Mouse (Mus musculus) midbrain, embryonic 11.5 days (tissue): Measurements from ENCODE around the gene Rnf212. TPM values are rescaled to one million over a fixed set of nuclear protein-coding genes. Genes with fewer than 3 reads are reported as not detected.
A peak's percentile ranks its signal among the peaks of the same experiment; 100 is the strongest.

Experiments
- ATAC-seq: fragments of 200-750 bp; cut with Nextera tagmentation; 2 replicates; pipeline ENCODE4 v1.8.0; 2017; ENCODE audit warnings: moderate TSS enrichment, moderate library complexity; ENCODE audit not compliant: low FRiP score
- DNase-seq: peaks from one replicate; pipeline ENCODE4 v3.0.0; 2015; ENCODE audit warnings: low spot score; ENCODE audit errors: missing footprints
- H3K27ac ChIP-seq: fragments of 300-500 bp; sonication (generic); 2 replicates; pipeline ENCODE4 v1.5.1; 2014; ENCODE audit warnings: low read depth, low read length
- H3K27me3 ChIP-seq: fragments of 300-500 bp; sonication (generic); 2 replicates; pipeline ENCODE4 v1.6.1; 2014; ENCODE audit warnings: mild to moderate bottlenecking, low read length, moderate library complexity, mixed read lengths; ENCODE audit not compliant: control insufficient read depth, insufficient read depth
- H3K36me3 ChIP-seq: fragments of 300-500 bp; sonication (generic); 2 replicates; pipeline ENCODE4 v1.6.1; 2014; ENCODE audit warnings: mild to moderate bottlenecking, low read length, moderate library complexity, mixed read lengths; ENCODE audit not compliant: control insufficient read depth, insufficient read depth
- H3K4me1 ChIP-seq: fragments of 300-500 bp; sonication (generic); 2 replicates; pipeline ENCODE4 v1.6.1; 2014; ENCODE audit warnings: low read length; ENCODE audit not compliant: control insufficient read depth, insufficient read depth
- H3K4me2 ChIP-seq: fragments of 300-500 bp; sonication (generic); 2 replicates; pipeline ENCODE4 v1.6.1; 2014; ENCODE audit warnings: mild to moderate bottlenecking, moderate library complexity
- H3K4me3 ChIP-seq: fragments of 300-500 bp; sonication (generic); 2 replicates; pipeline ENCODE4 v1.5.1; 2014; ENCODE audit warnings: low read depth, low read length
- H3K9ac ChIP-seq: fragments of 300-500 bp; sonication (generic); 2 replicates; pipeline ENCODE4 v1.6.1; 2014; ENCODE audit warnings: low read length
- H3K9me3 ChIP-seq: fragments of 300-500 bp; sonication (generic); 2 replicates; pipeline ENCODE4 v1.6.1; 2016; ENCODE audit warnings: low read length; ENCODE audit not compliant: control insufficient read depth
- WGBS: fragments of 180-500 bp; shearing (Covaris S2); extraction: QIAGEN DNeasy Blood & Tissue Kit; methylation state at CpG from one replicate; pipeline ENCODE4 v1.1.7; 2014; 5-methylcytosine and 5-hydroxymethylcytosine counted together
- polyA plus RNA-seq: library from polyadenylated mRNA; unstranded; fragments of >200 nt; fragmentation: Nextera tagmentation; extraction: Ambion mirVana; gene quantifications from 2 replicates; pipeline ENCODE4 v1.2.1, GENCODE M21; 2014

Rnf212 gene
- polyA plus RNA-seq, 1 experiment from 2014 or later = not detected

GRCm38 (mm10) chr5:108718051-108718450 is 56.7 kb downstream of the Rnf212 start:
- Histone ChIP-seq H3K4me3 (no peak overlapping the region), H3K4me2 (no peak overlapping the region), H3K9ac (no peak overlapping the region), H3K27ac (no peak overlapping the region), H3K36me3 (no peaks in the 10 kb centered on the region), H3K4me1 (peaks cover 4% of the 10 kb centered on the region; the same call in 1 of the 2 replicates), H3K9me3 (no peaks in the 10 kb centered on the region), H3K27me3 (no peaks in the 10 kb centered on the region)
- ATAC-seq (no peak), DNase-seq (no peak)
- 42% methylated on average over 4 of the region's 4 CpGs for WGBS

GRCm38 (mm10) chr5:108715974-108716373 is 58.8 kb downstream of the Rnf212 start:
- DNase-seq (no peak), ATAC-seq (no peak)
- Histone ChIP-seq H3K4me3 (no peak overlapping the region), H3K9ac (no peak overlapping the region), H3K27ac (no peak overlapping the region), H3K36me3 (no peaks in the 10 kb centered on the region), H3K27me3 (no peaks in the 10 kb centered on the region), H3K9me3 (no peaks in the 10 kb centered on the region), H3K4me2 (no peak overlapping the region), H3K4me1 (peaks cover 4% of the 10 kb centered on the region; the same call in 1 of the 2 replicates)
- WGBS = 95% methylated on average over 1 of the region's 1 CpGs

- no peak overlapping the region for H3K9ac ChIP-seq
- ATAC-seq = no peak
- no peak for DNase-seq
- no peaks in the 10 kb centered on the region for H3K36me3 ChIP-seq
- peaks cover 4% of the 10 kb centered on the region; the same call in 1 of the 2 replicates for H3K4me1 ChIP-seq
- H3K9me3 ChIP-seq = no peaks in the 10 kb centered on the region
- WGBS = 70% methylated on average over 6 of the region's 6 CpGs
- no peak overlapping the region for H3K27ac ChIP-seq
- H3K4me2 ChIP-seq = no peak overlapping the region
- no peak overlapping the region for H3K4me3 ChIP-seq
- H3K27me3 ChIP-seq = no peaks in the 10 kb centered on the region
Measured at GRCm38 (mm10) chr5:108714149-108714548, 60.6 kb downstream of the Rnf212 start.

GRCm38 (mm10) chr5:108713691-108714090 is 61.1 kb downstream of the Rnf212 start:
- no peak overlapping the region for H3K4me3 ChIP-seq
- H3K9me3 ChIP-seq = no peaks in the 10 kb centered on the region
- peaks cover 4% of the 10 kb centered on the region; the same call in 1 of the 2 replicates for H3K4me1 ChIP-seq
- no peak overlapping the region for H3K9ac ChIP-seq
- no peak overlapping the region for H3K27ac ChIP-seq
- H3K4me2 ChIP-seq = no peak overlapping the region
- H3K36me3 ChIP-seq = no peaks in the 10 kb centered on the region
- ATAC-seq = no peak
- DNase-seq = no peak
- H3K27me3 ChIP-seq = no peaks in the 10 kb centered on the region

GRCm38 (mm10) chr5:108713096-108713495 is 61.7 kb downstream of the Rnf212 start:
- peaks cover 4% of the 10 kb centered on the region; the same call in 1 of the 2 replicates for H3K4me1 ChIP-seq
- ATAC-seq (no peak), DNase-seq (no peak)
- H3K4me3 ChIP-seq = no peak overlapping the region
- no peak overlapping the region for H3K27ac ChIP-seq
- H3K4me2 ChIP-seq = no peak overlapping the region
- H3K9me3 ChIP-seq = no peaks in the 10 kb centered on the region
- no peaks in the 10 kb centered on the region for H3K36me3 ChIP-seq
- 88% methylated on average over 2 of the region's 2 CpGs for WGBS
- H3K9ac ChIP-seq = no peak overlapping the region
- H3K27me3 ChIP-seq = no peaks in the 10 kb centered on the region

- Histone ChIP-seq H3K4me3 (no peak overlapping the region), H3K27ac (no peak overlapping the region), H3K4me1 (no peaks in the 10 kb centered on the region), H3K36me3 (no peaks in the 10 kb centered on the region), H3K4me2 (no peak overlapping the region), H3K27me3 (no peaks in the 10 kb centered on the region), H3K9ac (no peak overlapping the region), H3K9me3 (no peaks in the 10 kb centered on the region)
- 81% methylated on average over 6 of the region's 6 CpGs for WGBS
- DNase-seq = no peak
- no peak for ATAC-seq
Measured at GRCm38 (mm10) chr5:108711968-108712367, 62.8 kb downstream of the Rnf212 start.

- Histone ChIP-seq H3K9ac (no peak overlapping the region), H3K36me3 (peaks cover 5% of the 10 kb centered on the region), H3K27ac (no peak overlapping the region), H3K27me3 (no peaks in the 10 kb centered on the region), H3K4me3 (no peak overlapping the region), H3K9me3 (no peaks in the 10 kb centered on the region), H3K4me2 (no peak overlapping the region), H3K4me1 (no peaks in the 10 kb centered on the region)
- 0 out of 2 replicates have a peak, but pooled peaks have one; percentile 8 for ATAC-seq
- no peak for DNase-seq
- WGBS = 54% methylated on average over 6 of the region's 6 CpGs
Measured at GRCm38 (mm10) chr5:108708981-108709731, 65.6 kb downstream of the Rnf212 start.

GRCm38 (mm10) chr5:108708419-108708818 is 66.4 kb downstream of the Rnf212 start:
- Histone ChIP-seq H3K9me3 (no peaks in the 10 kb centered on the region), H3K9ac (no peak overlapping the region), H3K4me3 (no peak overlapping the region), H3K4me1 (no peaks in the 10 kb centered on the region), H3K36me3 (peaks cover 5% of the 10 kb centered on the region), H3K27ac (no peak overlapping the region), H3K27me3 (no peaks in the 10 kb centered on the region), H3K4me2 (no peak overlapping the region)
- DNase-seq (no peak), ATAC-seq (no peak)
- WGBS = 93% methylated on average over 1 of the region's 1 CpGs

GRCm38 (mm10) chr5:108707758-108708157 is 67.0 kb downstream of the Rnf212 start:
- H3K27ac ChIP-seq = no peak overlapping the region
- H3K4me2 ChIP-seq = no peak overlapping the region
- DNase-seq (no peak), ATAC-seq (no peak)
- no peak overlapping the region for H3K4me3 ChIP-seq
- H3K27me3 ChIP-seq = no peaks in the 10 kb centered on the region
- WGBS = 82% methylated on average over 2 of the region's 2 CpGs
- no peaks in the 10 kb centered on the region for H3K4me1 ChIP-seq
- no peak overlapping the region for H3K9ac ChIP-seq
- no peaks in the 10 kb centered on the region for H3K9me3 ChIP-seq
- peaks cover 5% of the 10 kb centered on the region for H3K36me3 ChIP-seq
